Mouse (Mus musculus) brain, embryonic 14.5 days (tissue): Measurements from ENCODE around the gene Mapk3.

Experiments
- CTCF ChIP-seq: fragments of 200-500 bp; IDR thresholded peaks from 2 replicates; pipeline ENCODE4 v1.5.1; 2012; ENCODE audit warnings: inconsistent platforms, mild to moderate bottlenecking, moderate library complexity, borderline replicate concordance; ENCODE audit not compliant: insufficient read depth, insufficient read length; ENCODE audit errors: extremely low read depth
- POLR2A ChIP-seq: fragments of 200-500 bp; IDR thresholded peaks from 2 replicates; pipeline ENCODE4 v1.6.1; 2012; ENCODE audit warnings: mild to moderate bottlenecking, inconsistent platforms, borderline replicate concordance; ENCODE audit not compliant: poor library complexity, insufficient read depth, insufficient read length, severe bottlenecking; ENCODE audit errors: extremely low read depth

- TF ChIP-seq CTCF (peak; percentile 15; the same call in 1 of the 2 replicates), POLR2A (no peak)
These were observed 40.5 kb upstream of the Mapk3 start for GRCm38 (mm10) chr7:126718787-126719337.
